Mouse (Mus musculus): ENCODE measurements at regions not wholly inside any gene's neighbourhood (a gene's known extent, or its start where the extent isn't known, plus 50 kb on each side); places are given as distances from the start of the nearest gene placed in this dataset.

DNA sequence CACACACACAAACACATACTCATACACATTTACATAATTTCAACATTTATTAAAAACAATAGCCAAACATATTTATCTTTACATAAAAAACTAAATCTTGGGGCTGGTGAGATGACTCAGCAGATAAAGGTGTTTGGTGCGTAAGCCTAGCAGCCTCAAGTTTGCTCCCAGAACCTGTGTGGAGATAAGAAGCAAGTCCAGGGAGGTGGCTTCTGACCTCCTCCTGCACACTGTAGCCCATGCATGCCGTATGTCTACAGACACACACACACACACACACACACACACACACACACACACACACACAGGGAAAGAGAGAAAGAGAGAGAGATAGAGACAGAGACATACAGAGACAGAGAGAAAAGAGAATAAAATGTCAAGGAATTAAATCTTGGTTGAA lies 401.1 kb downstream of the Klf5 start:
- TF ChIP-seq CTCF (IDR thresholded peaks at IDR 0.05; ENCODE audit: insufficient read depth, low read length) (no peak), POLR2A (IDR thresholded peaks at IDR 0.05; ENCODE audit: borderline replicate concordance, extremely low read depth, low read depth, low read length) (no peak)

All from lung, adult 2 months (tissue).